Mouse (Mus musculus): ENCODE data around the gene Kdelc2.

DNA sequence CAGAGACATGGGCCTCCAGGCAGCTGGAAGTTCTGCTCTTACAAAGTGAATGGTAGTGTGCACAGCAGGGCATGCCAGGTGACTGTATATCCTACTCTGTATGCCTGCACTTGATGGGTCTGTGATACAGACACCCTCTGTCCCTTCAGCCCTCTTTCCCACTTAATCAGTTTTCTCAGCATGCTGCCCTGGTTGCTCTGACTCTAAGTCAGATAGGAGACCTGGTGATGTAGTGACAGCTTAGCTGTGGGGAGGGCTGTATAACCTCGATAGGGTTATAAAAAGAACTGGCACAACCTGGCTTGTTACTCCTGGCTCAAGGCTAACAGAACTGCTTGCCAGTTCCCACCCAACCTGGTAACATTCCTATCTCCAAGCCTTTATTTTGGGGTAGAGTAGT lies 34.6 kb upstream of the Kdelc2 start:
- TF ChIP-seq POLR2A (IDR thresholded peaks at IDR 0.05; ENCODE audit: extremely low read depth, insufficient read depth, low read length) (no peak), CTCF (IDR thresholded peaks at IDR 0.05; ENCODE audit: extremely low read depth, insufficient read depth, low read length) (no peak)
